Mouse (Mus musculus): ENCODE results near the gene Slc35a3. TPM values are rescaled to one million over a fixed set of nuclear protein-coding genes. Genes with fewer than 3 reads are reported as not detected.
"Not testable (repeated sequence)": the region's sequence is repeated elsewhere in the genome, so short reads cannot be mapped to it uniquely, and the experiment has no call there.

The Slc35a3 gene
- 49.5 and 52.2 TPM in 2 replicates for total RNA-seq (2017)

DNA sequence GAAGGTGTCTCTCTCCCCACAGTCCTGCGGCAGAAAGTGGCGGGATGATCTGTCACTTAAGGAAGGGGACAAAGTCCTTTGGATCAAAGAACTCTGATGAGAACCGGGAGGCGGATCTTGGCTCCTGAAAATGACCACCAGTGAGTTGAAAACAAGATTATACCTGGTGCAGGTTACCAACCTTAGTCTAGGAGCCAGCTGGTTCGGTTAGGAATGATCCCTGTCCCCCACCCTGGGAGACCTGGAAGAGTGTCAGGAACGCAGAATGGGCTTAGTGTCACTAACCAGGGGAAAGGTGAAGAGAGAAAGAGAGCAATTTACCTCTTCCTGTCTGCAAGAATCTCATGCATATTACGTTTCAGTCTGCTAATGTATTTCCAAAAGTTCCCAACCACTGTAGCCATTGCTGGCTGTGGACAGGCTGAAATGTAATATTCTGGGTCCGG is at the start of gene Slc35a3:
TSS of gene Slc35a3 (minus strand) at position 396 of the 446 bp plus-strand sequence.
- no peak for ATAC-seq (replicated peaks; ENCODE audit: low read depth, poor library complexity, severe bottlenecking)

GRCm38 (mm10) chr3:116752818-116753217 is 40.2 kb upstream of the Slc35a3 start:
- no peak for ATAC-seq (replicated peaks; ENCODE audit: low read depth, poor library complexity, severe bottlenecking)

GRCm38 (mm10) chr3:116751191-116751860 is 38.7 kb upstream of the Slc35a3 start:
- peak; percentile 90 for ATAC-seq (replicated peaks; ENCODE audit: low read depth, poor library complexity, severe bottlenecking)

DNA sequence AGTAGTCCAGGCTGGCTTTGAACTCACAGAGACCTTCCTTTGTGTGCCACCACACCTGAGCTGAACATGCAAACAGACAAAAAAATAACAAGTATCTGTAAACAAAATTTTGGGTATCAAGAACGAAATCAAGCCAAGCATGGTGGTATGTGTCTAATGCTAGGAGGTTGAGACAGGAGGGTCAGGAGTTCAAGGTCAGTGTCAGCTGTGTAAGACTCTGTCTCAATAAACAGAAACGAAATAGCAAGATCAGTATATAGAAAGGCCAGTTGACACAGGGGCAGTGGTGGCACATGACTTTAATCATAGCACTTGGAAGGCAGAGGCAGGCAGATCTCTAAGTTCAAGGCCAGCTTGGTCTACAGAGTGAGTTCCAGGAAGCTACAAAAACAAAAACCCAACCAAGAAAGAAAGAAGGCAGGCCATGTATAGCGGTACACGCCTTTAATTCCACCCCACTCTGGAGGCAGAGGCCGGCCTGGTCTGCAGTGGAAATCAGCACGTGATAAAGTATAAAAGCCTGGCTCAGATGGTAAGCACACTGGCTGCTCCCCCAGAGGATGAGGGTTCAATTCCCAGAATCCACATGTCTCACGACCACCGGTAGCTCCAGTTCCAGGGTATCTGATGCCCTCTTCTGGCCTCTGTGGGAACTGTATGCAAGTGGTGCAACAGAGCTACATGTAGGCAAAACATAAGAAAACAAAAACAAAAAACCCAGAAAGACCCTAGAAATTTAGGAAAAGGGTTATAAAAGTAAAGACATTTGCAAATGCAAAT is 36.0 kb upstream of the Slc35a3 start:
- peak; percentile 82 for ATAC-seq (replicated peaks; ENCODE audit: low read depth, poor library complexity, severe bottlenecking)

DNA sequence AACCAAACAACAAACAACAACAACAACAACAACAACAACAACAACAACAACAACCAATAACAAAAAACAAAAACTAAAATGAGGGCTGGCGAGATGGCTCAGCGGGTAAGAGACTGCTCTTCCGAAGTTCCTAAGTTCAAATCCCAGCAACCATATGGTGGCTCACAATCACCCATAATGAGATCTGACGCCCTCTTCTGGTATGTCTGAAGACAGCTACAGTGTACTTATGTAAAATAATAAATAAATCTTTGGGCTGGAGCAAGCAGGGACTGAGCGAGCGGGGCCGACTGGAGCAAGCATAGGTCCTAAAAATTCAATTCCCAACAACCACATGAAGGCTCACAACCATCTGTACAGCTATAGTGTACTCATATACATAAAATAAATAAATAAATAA is 35.0 kb upstream of the Slc35a3 start:
- not testable (repeated sequence) for ATAC-seq (replicated peaks; ENCODE audit: low read depth, poor library complexity, severe bottlenecking)

GRCm38 (mm10) chr3:116740963-116741362 is 28.3 kb upstream of the Slc35a3 start:
- ATAC-seq (replicated peaks; ENCODE audit: low read depth, poor library complexity, severe bottlenecking): no peak

DNA sequence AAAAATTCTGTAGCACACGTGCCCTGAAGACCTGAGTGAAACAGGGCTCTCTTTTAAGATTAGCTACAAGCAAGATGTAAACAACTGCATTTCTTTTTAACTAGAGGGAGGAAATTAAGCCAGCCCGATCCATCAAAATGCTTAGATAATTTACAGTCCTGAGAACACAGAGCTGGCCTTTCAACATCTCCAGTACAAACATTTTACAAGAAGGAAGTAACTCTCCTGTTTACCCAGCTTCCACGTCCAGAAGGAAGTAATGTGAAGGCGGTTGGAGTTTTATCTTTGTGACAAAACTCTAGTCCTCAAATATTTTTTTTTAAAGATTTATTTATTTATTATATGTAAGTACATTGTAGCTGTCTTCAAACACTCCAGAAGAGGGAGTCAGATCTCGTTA is 27.5 kb upstream of the Slc35a3 start:
- no peak for ATAC-seq (replicated peaks; ENCODE audit: low read depth, poor library complexity, severe bottlenecking)

- peak; percentile 77 for ATAC-seq (replicated peaks; ENCODE audit: low read depth, poor library complexity, severe bottlenecking)
Observed at GRCm38 (mm10) chr3:116737326-116737731, 24.7 kb upstream of the Slc35a3 start.

GRCm38 (mm10) chr3:116729483-116730174 is 17.0 kb upstream of the Slc35a3 start:
- 0 out of 2 replicates have a peak, but pooled peaks have one; percentile 30 for ATAC-seq (replicated peaks; ENCODE audit: low read depth, poor library complexity, severe bottlenecking)

GRCm38 (mm10) chr3:116726807-116727206 is 14.2 kb upstream of the Slc35a3 start:
- peak; percentile 70 for ATAC-seq (replicated peaks; ENCODE audit: low read depth, poor library complexity, severe bottlenecking)

DNA sequence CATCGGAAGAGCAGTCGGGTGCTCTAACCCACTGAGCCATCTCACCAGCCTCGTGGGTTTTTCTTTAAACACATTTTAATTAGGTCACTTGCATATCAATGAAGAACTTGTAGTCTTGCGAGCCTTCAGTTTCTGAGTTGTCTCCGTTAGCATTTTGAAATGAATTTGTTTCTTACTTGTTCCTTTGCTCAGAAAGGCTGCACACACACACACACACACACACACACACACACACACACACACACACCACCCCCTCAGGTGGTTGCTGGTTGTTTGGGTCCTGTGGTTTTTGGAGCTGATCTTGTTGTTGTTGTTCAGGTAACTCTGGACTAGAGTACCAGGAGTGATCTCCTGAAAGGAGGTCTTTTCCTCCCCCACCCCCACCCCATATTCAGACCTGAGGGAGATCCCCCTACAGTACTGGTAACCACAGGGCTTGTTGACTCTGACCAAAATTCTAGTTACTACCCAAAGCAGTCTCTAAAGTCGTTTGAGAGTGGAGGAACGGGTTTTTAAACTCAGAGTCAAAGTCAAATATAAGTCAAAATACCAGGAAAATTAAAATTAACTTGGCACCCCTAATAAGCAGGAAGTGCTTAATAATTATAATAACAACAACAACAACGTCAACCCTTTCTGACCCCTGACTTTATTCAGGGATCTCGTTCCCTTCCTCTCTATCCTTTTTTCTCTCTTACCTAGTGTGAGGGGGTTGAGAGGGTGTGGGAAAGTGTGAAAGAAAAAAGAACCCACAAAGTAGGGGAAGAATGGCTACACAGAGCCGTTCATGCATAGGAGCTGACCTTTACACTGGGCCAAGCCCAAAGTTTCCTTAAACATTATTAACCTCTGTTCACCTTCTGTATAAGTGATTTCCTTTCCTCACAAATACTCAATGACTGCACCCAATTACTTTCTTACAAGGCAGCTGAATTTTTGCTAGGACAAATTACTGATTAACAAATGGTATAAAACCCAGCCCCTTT is 11.2 kb upstream of the Slc35a3 start:
- no peak for ATAC-seq (replicated peaks; ENCODE audit: low read depth, poor library complexity, severe bottlenecking)

DNA sequence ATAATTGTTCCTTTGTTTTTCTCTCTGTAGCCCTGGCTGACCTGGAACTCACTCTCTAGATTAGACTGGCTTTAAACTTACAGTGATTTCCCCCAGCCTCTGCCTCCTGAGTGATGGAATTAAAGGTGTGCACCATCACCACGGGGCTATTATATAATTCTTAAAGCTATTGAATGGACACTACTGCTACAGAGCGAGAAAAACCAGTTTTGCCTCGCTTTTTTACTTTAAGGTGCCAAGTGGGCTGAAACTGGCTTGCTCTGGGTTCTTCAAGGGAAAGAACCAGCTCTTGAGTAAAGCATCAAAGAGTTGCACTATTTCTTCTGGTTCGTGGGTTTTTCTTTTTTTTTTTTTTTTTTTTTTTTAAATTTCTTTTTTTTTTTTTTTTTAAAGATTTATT is 10.3 kb upstream of the Slc35a3 start:
- no peak for ATAC-seq (replicated peaks; ENCODE audit: low read depth, poor library complexity, severe bottlenecking)

DNA sequence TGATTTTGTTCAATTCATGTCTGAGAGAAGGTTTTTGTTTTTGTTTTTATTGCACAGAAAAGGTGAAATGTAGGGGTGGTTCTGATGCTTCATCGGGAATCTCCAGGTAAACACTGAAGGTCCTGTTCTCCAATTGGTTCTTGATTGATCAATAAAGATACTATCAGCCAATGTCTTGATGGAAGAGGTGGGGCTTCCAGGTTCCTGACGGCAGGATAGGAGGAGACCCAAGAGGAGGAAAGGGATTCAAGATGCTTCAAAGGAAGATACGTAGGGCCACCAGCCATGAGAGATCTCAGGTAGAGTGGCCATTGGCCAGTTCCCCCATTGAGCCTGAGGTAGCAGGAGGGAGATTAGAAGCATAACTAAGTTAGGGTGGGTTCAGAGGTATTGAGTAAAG is 6.3 kb upstream of the Slc35a3 start:
- no peak for ATAC-seq (replicated peaks; ENCODE audit: low read depth, poor library complexity, severe bottlenecking)

GRCm38 (mm10) chr3:116713031-116713430 is 400 bp upstream of the Slc35a3 start:
- no peak for ATAC-seq (replicated peaks; ENCODE audit: low read depth, poor library complexity, severe bottlenecking)

DNA sequence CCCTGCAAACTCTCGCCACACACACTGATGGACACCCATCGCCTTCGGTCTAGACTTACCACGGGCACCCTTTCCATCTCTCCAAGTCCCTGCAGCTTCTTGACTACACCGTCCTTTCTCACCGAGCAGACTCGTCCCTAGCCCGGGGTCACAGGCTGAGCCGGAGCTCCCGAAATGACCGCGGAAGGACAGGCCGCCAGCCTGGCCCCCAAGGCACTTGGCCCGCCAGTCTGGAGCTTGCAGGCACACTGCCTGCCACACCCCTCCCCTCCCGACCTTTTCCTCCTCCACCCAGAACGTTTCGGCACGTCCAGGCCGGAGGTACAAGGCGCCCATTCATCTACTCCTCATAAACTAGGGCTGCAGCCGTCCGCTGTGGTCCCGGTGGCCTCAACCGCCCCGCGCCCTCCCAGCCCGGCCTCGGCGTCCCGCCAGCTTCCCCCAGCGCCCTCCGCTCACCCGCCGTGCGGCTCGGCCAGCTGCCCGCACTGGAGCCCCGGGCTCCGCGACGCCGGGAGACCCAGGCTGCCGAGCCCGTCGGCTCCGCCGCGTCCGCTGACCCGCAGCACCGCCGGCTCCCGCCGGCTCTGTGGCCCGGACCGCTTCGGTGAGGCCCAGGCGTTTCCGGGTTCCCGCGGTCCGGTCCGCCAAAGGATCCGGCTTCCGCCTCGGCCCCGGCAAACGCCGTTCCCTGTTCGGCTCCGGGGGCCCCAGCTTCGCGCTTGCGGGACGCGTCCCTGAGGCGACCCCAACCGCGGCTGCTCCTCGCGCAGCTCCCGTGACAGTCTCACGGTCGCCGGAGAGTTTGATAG is 801 bp downstream of the Slc35a3 start:
- ATAC-seq (replicated peaks; ENCODE audit: low read depth, poor library complexity, severe bottlenecking): peak; percentile 81

DNA sequence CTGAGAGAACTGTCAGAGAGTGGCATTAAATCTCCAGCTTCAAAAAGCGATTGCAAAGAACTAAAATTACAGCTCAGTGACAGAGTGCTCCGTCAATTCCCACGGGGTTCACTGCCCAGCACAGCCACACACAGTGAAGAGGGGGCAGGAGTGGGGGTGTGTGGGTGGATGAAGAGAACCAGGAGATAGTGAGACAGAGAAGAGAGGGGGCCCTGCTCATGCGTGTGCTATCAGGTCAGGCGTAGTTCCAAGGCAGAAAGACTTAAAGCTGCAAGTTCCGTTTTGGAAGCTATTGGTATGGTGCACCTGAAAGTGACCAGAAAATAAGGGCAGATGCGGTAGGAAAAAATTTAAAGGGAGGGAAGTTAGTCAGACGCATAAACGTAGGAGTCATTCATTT is 1.7 kb downstream of the Slc35a3 start:
- ATAC-seq (replicated peaks; ENCODE audit: low read depth, poor library complexity, severe bottlenecking): peak; percentile 42

DNA sequence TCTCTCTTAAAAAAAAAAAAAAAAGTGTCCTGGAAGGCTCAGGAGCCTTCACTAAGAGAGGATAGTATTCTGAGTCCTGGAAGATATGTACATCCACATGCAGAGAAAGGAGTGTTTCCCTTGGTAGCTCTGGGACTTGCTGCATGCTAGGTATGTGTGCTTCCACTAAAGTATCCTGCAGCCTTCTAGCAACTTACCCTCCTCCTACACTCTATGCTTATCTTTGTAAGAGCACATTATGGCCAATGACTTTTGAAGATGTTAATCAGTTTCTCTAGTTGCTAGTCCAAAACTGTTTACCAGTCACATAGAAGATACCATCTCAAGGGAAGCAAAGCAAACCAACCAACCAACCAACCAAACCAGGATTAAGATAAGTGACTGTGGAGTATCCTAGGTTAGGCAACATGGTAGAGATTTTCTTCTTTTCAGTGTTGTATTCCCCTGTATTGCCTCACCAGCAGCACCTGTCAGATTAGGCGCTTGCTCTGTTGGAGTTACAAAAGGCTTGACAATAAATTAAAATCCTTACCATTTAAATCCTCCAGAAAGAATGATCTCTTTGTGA is 6.9 kb downstream of the Slc35a3 start:
- no peak for ATAC-seq (replicated peaks; ENCODE audit: low read depth, poor library complexity, severe bottlenecking)

DNA sequence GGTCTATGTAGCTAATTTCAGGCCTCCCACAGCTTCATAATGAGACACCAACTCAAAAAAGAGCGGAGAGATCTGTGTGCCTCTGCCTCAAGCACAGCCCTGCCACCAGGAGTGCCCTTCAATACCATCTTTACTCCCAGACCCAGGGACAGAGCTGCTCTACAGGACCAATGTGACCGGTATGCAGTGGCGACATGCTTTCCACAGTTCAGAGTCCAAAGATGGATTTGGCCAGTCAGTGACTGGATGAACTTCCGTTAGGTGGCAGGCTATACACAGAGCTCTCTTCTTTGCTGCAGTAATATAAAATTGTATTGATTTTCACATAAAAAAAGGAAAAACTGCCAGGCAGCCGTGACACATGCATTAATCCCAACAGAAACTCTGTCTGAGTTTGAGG is 8.8 kb downstream of the Slc35a3 start:
- no peak for ATAC-seq (replicated peaks; ENCODE audit: low read depth, poor library complexity, severe bottlenecking)
